Mouse (Mus musculus) embryonic facial prominence, embryonic 13.5 days (tissue): ENCODE data around the gene Tbc1d16. TPM values are rescaled to one million over a fixed set of nuclear protein-coding genes. Genes with fewer than 3 reads are reported as not detected.

ENCODE experiments used
- ATAC-seq: fragments of 200-750 bp; cut with Nextera tagmentation; 2 replicates; pipeline ENCODE4 v1.8.0; 2017; ENCODE audit warnings: low read depth; ENCODE audit not compliant: insufficient number of reproducible peaks, insufficient read depth, low FRiP score, low TSS enrichment
- H3K27ac ChIP-seq: fragments of 300-500 bp; sonication (generic); 2 replicates; pipeline ENCODE4 v1.5.1; 2015; ENCODE audit warnings: moderate library complexity, mild to moderate bottlenecking, inconsistent platforms
- H3K27me3 ChIP-seq: fragments of 300-500 bp; sonication (generic); 2 replicates; pipeline ENCODE4 v1.6.1; 2015; ENCODE audit warnings: mild to moderate bottlenecking, inconsistent platforms
- H3K36me3 ChIP-seq: fragments of 300-500 bp; sonication (generic); 2 replicates; pipeline ENCODE4 v1.6.1; 2015; ENCODE audit warnings: mild to moderate bottlenecking, inconsistent platforms
- H3K4me1 ChIP-seq: fragments of 300-500 bp; sonication (generic); 2 replicates; pipeline ENCODE4 v1.6.1; 2015; ENCODE audit warnings: inconsistent platforms
- H3K4me2 ChIP-seq: fragments of 300-500 bp; sonication (generic); 2 replicates; pipeline ENCODE4 v1.6.1; 2015; ENCODE audit warnings: moderate library complexity, mild to moderate bottlenecking, inconsistent platforms
- H3K4me3 ChIP-seq: fragments of 300-500 bp; sonication (generic); 2 replicates; pipeline ENCODE4 v1.5.1; 2015; ENCODE audit warnings: mild to moderate bottlenecking, inconsistent platforms
- H3K9ac ChIP-seq: fragments of 300-500 bp; sonication (generic); 2 replicates; pipeline ENCODE4 v1.6.1; 2015; ENCODE audit warnings: mild to moderate bottlenecking, inconsistent platforms
- H3K9me3 ChIP-seq: fragments of 300-500 bp; sonication (generic); 2 replicates; pipeline ENCODE4 v1.6.1; 2016; ENCODE audit warnings: inconsistent platforms
- WGBS: fragments of 180-500 bp; shearing (Covaris S2); methylation state at CpG from one replicate; pipeline ENCODE4 v1.1.7; 2015; ENCODE audit warnings: mixed read lengths; 5-methylcytosine and 5-hydroxymethylcytosine counted together
- polyA plus RNA-seq: library from polyadenylated mRNA; unstranded; fragments of >200 nt; fragmentation: Nextera tagmentation; extraction: Ambion mirVana; gene quantifications from 2 replicates; pipeline ENCODE4 v1.2.1, GENCODE M21; 2015

Tbc1d16 gene
- polyA plus RNA-seq, 1 experiment from 2014 or later, result 24.9 TPM

GRCm38 (mm10) chr11:119130081-119130765 lies 98.1 kb downstream of the Tbc1d16 start:
- Histone ChIP-seq H3K27me3 (peaks cover 55% of the 10 kb centered on the region), H3K4me3 (peak overlapping the region; percentile 26), H3K27ac (no peak overlapping the region), H3K4me1 (peaks cover 64% of the 10 kb centered on the region), H3K4me2 (peak overlapping the region; percentile 52), H3K36me3 (no peaks in the 10 kb centered on the region), H3K9ac (peak overlapping the region; percentile 54; the same call in 1 of the 2 replicates), H3K9me3 (no peaks in the 10 kb centered on the region)
- 11% methylated on average over 24 of the region's 24 CpGs for WGBS
- no peak for ATAC-seq

GRCm38 (mm10) chr11:119129281-119130058 lies 98.8 kb downstream of the Tbc1d16 start:
- H3K36me3 ChIP-seq, result no peaks in the 10 kb centered on the region
- peaks cover 57% of the 10 kb centered on the region for H3K4me1 ChIP-seq
- peak overlapping the region; percentile 26 for H3K4me3 ChIP-seq
- 0 out of 2 replicates have a peak overlapping the region, but pooled peaks have one; percentile 44 for H3K27ac ChIP-seq
- no peaks in the 10 kb centered on the region for H3K9me3 ChIP-seq
- no peak overlapping the region; the same call in 1 of the 2 replicates for H3K9ac ChIP-seq
- peaks cover 50% of the 10 kb centered on the region for H3K27me3 ChIP-seq
- WGBS, result 39% methylated on average over 18 of the region's 18 CpGs
- ATAC-seq, result no peak
- peak overlapping the region; percentile 52 for H3K4me2 ChIP-seq

GRCm38 (mm10) chr11:119128668-119129280 lies 99.5 kb downstream of the Tbc1d16 start:
- Histone ChIP-seq H3K4me1 (peaks cover 53% of the 10 kb centered on the region), H3K27ac (0 out of 2 replicates have a peak overlapping the region, but pooled peaks have one; percentile 44), H3K4me2 (no peak overlapping the region), H3K9ac (no peak overlapping the region), H3K4me3 (no peak overlapping the region), H3K36me3 (no peaks in the 10 kb centered on the region), H3K27me3 (peaks cover 43% of the 10 kb centered on the region), H3K9me3 (no peaks in the 10 kb centered on the region)
- WGBS, result 35% methylated on average over 11 of the region's 11 CpGs
- ATAC-seq, result peak; percentile 28; the same call in 1 of the 2 replicates

- no peak overlapping the region for H3K27ac ChIP-seq
- no peaks in the 10 kb centered on the region for H3K36me3 ChIP-seq
- H3K4me1 ChIP-seq, result peaks cover 51% of the 10 kb centered on the region
Measured at GRCm38 (mm10) chr11:119127686-119128473, 100.4 kb downstream of the Tbc1d16 start.

GRCm38 (mm10) chr11:119127147-119127546 lies 101.2 kb downstream of the Tbc1d16 start:
- Histone ChIP-seq H3K4me1 (peaks cover 51% of the 10 kb centered on the region), H3K27me3 (peaks cover 35% of the 10 kb centered on the region), H3K27ac (0 out of 2 replicates have a peak overlapping the region, but pooled peaks have one; percentile 1), H3K4me2 (peak overlapping the region; percentile 12), H3K9ac (no peak overlapping the region), H3K4me3 (no peak overlapping the region), H3K9me3 (no peaks in the 10 kb centered on the region), H3K36me3 (no peaks in the 10 kb centered on the region)
- no peak for ATAC-seq
- WGBS, result 33% methylated on average over 12 of the region's 12 CpGs

More at GRCm38 (mm10) chr11:119127686-119128473, 100.4 kb downstream of the Tbc1d16 start:
- Histone ChIP-seq H3K4me2 (peak overlapping the region; percentile 12; the same call in 1 of the 2 replicates), H3K9ac (no peak overlapping the region), H3K27me3 (peaks cover 35% of the 10 kb centered on the region), H3K4me3 (no peak overlapping the region), H3K9me3 (no peaks in the 10 kb centered on the region)
- no peak for ATAC-seq
- WGBS, result 56% methylated on average over 9 of the region's 9 CpGs

- Histone ChIP-seq H3K9ac (peak overlapping the region; percentile 54; the same call in 1 of the 2 replicates), H3K9me3 (no peaks in the 10 kb centered on the region), H3K4me3 (no peak overlapping the region)
Measured at GRCm38 (mm10) chr11:119125929-119126861, 102.1 kb downstream of the Tbc1d16 start.

GRCm38 (mm10) chr11:119124536-119124935 lies 103.8 kb downstream of the Tbc1d16 start:
- Histone ChIP-seq H3K9me3 (no peaks in the 10 kb centered on the region), H3K4me1 (peaks cover 39% of the 10 kb centered on the region), H3K4me2 (no peak overlapping the region), H3K36me3 (no peaks in the 10 kb centered on the region), H3K4me3 (no peak overlapping the region), H3K27me3 (peaks cover 33% of the 10 kb centered on the region), H3K27ac (no peak overlapping the region), H3K9ac (no peak overlapping the region)
- no peak for ATAC-seq
- WGBS, result 89% methylated on average over 6 of the region's 6 CpGs

More at GRCm38 (mm10) chr11:119125929-119126861, 102.1 kb downstream of the Tbc1d16 start:
- 18% methylated on average over 23 of the region's 23 CpGs for WGBS
- Histone ChIP-seq H3K27me3 (peaks cover 35% of the 10 kb centered on the region), H3K36me3 (no peaks in the 10 kb centered on the region), H3K4me2 (peak overlapping the region; percentile 12; the same call in 1 of the 2 replicates), H3K27ac (0 out of 2 replicates have a peak overlapping the region, but pooled peaks have one; percentile 29), H3K4me1 (peaks cover 51% of the 10 kb centered on the region)
- peak; percentile 23; the same call in 1 of the 2 replicates for ATAC-seq

GRCm38 (mm10) chr11:119123522-119124319 lies 104.6 kb downstream of the Tbc1d16 start:
- Histone ChIP-seq H3K4me3 (no peak overlapping the region), H3K27ac (no peak overlapping the region), H3K36me3 (no peaks in the 10 kb centered on the region), H3K4me2 (no peak overlapping the region), H3K27me3 (peaks cover 31% of the 10 kb centered on the region), H3K9me3 (no peaks in the 10 kb centered on the region), H3K9ac (no peak overlapping the region), H3K4me1 (peaks cover 31% of the 10 kb centered on the region)
- WGBS, result 75% methylated on average over 5 of the region's 5 CpGs
- ATAC-seq, result no peak

GRCm38 (mm10) chr11:119122396-119122795 lies 105.9 kb downstream of the Tbc1d16 start:
- Histone ChIP-seq H3K27ac (no peak overlapping the region), H3K9ac (no peak overlapping the region), H3K36me3 (no peaks in the 10 kb centered on the region), H3K9me3 (no peaks in the 10 kb centered on the region), H3K4me1 (peaks cover 22% of the 10 kb centered on the region), H3K27me3 (peaks cover 22% of the 10 kb centered on the region), H3K4me3 (no peak overlapping the region), H3K4me2 (no peak overlapping the region)
- ATAC-seq, result no peak
- WGBS, result 77% methylated on average over 5 of the region's 5 CpGs
